Mouse (Mus musculus) leukemia stem cell, adult 10-12 weeks (primary cell): ENCODE data around the gene Olfr812. TPM values are rescaled to one million over a fixed set of nuclear protein-coding genes. Genes with fewer than 3 reads are reported as not detected.

Experiments
- polyA plus RNA-seq: library from polyadenylated mRNA; stranded (reverse); fragments of >175 nt; gene quantifications from 2 replicates; pipeline ENCODE4 v1.2.3, GENCODE M21; 2012; ENCODE audit warnings: low replicate concordance

The Olfr812 gene
- not detected in 2 replicates for polyA plus RNA-seq

GRCm38 (mm10) chr10:129845994-129846393 is at the start of gene Olfr812:
Olfr812 (minus strand) TSS chr10:129846094.

GRCm38 (mm10) chr10:129879751-129880150 is 33.9 kb upstream of the Olfr812 start, which contains the start of gene Olfr814:
Olfr814 (minus strand) TSS chr10:129879851.

GRCm38 (mm10) chr10:129855067-129855466 is 9.2 kb upstream of the Olfr812 start, which contains the start of gene Olfr813:
Olfr813 (plus strand) TSS chr10:129855367.

GRCm38 (mm10) chr10:129804296-129804695 is 41.6 kb downstream of the Olfr812 start, which contains the start of gene Olfr811:
Olfr811 (minus strand) TSS chr10:129804396.

GRCm38 (mm10) chr10:129794817-129795216 is 51.1 kb downstream of the Olfr812 start, which contains the start of gene Olfr810:
Olfr810 (minus strand) TSS chr10:129794917.

Other genes with a start within 250 kb of the Olfr812 start
- not detected in 2 replicates for gene Olfr796, start 233.5 kb downstream of the Olfr812 start, polyA plus RNA-seq
- not detected in 2 replicates for gene Olfr798, start 218.2 kb downstream of the Olfr812 start, polyA plus RNA-seq
- not detected in 2 replicates for gene Olfr799, start 208.6 kb downstream of the Olfr812 start, polyA plus RNA-seq
- not detected in 2 replicates for gene Olfr800, start 188.4 kb downstream of the Olfr812 start, polyA plus RNA-seq
- 0.06 TPM in 1 of 2 replicates, not detected in the other for gene Olfr801, start 172.2 kb downstream of the Olfr812 start, polyA plus RNA-seq
- gene Olfr802, start 157.9 kb downstream of the Olfr812 start, polyA plus RNA-seq = 0.05 TPM in 1 of 2 replicates, not detected in the other
- gene Olfr803, start 151.8 kb downstream of the Olfr812 start, polyA plus RNA-seq = not detected in 2 replicates
- gene Olfr804, start 142.9 kb downstream of the Olfr812 start, polyA plus RNA-seq = not detected in 2 replicates
- not detected in 2 replicates for gene Olfr805, start 116.7 kb downstream of the Olfr812 start, polyA plus RNA-seq
- gene Olfr806, start 104.2 kb downstream of the Olfr812 start, polyA plus RNA-seq = not detected in 2 replicates
- not detected in 2 replicates for gene Olfr807, start 88.3 kb downstream of the Olfr812 start, polyA plus RNA-seq
- not detected in 2 replicates for gene Olfr808, start 80.6 kb downstream of the Olfr812 start, polyA plus RNA-seq
- not detected in 2 replicates for gene Olfr809, start 71.5 kb downstream of the Olfr812 start, polyA plus RNA-seq
- not detected in 2 replicates for gene Olfr810, start 51.2 kb downstream of the Olfr812 start, polyA plus RNA-seq
- not detected in 2 replicates for gene Olfr811, start 41.7 kb downstream of the Olfr812 start, polyA plus RNA-seq
- gene Olfr813, start 9.3 kb upstream of the Olfr812 start, polyA plus RNA-seq = not detected in 2 replicates
- not detected in 2 replicates for gene Olfr814, start 33.8 kb upstream of the Olfr812 start, polyA plus RNA-seq
- not detected in 2 replicates for gene Olfr815, start 59.8 kb upstream of the Olfr812 start, polyA plus RNA-seq
- not detected in 2 replicates for gene Olfr816, start 69.5 kb upstream of the Olfr812 start, polyA plus RNA-seq
- not detected in 2 replicates for gene Olfr818, start 103.0 kb upstream of the Olfr812 start, polyA plus RNA-seq
- gene Olfr819, start 121.2 kb upstream of the Olfr812 start, polyA plus RNA-seq = not detected in 2 replicates
- not detected in 2 replicates for gene Olfr247, start 130.0 kb upstream of the Olfr812 start, polyA plus RNA-seq
- gene Gm10310, start 139.0 kb upstream of the Olfr812 start, polyA plus RNA-seq = not detected in 2 replicates
- not detected in 2 replicates for gene Olfr820, start 166.5 kb upstream of the Olfr812 start, polyA plus RNA-seq
- not detected in 2 replicates for gene Olfr821, start 184.3 kb upstream of the Olfr812 start, polyA plus RNA-seq
- not detected in 2 replicates for gene Olfr822, start 225.1 kb upstream of the Olfr812 start, polyA plus RNA-seq